Mouse (Mus musculus): ENCODE results near the gene Dock1. TPM values are rescaled to one million over a fixed set of nuclear protein-coding genes. Genes with fewer than 3 reads are reported as not detected.

Gene Dock1
- polyA plus RNA-seq, 1 experiment from 2014 or later, result 23.2 TPM

DNA sequence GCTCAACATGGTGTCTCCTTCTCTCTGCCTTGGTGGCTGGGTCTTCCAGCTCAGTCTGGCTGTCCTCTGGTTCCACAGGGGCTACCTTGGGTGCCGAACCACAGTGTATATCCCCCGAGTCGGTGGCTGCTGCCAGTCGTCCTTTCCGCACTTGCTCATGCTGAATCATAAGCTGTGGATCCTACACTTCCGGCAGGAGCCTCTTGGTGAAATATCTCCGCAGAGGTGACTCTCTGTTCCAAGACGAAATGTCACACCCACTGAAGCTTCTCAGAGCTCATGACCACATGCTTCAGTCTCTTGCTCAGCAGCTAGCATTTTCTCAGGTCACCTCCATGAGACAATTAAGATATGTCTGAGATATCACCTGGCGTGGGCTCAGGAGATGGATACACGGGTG, 526.4 kb downstream of the Dock1 start:
- Histone ChIP-seq H3K27me3 (ENCODE audit: control insufficient read depth, insufficient read depth, low read length) (no peaks in the 10 kb centered on the region), H3K9me3 (ENCODE audit: control insufficient read depth, low read length) (no peaks in the 10 kb centered on the region), H3K9ac (ENCODE audit: low read length) (no peak overlapping the region), H3K36me3 (ENCODE audit: control insufficient read depth, insufficient read depth, low read length) (no peaks in the 10 kb centered on the region), H3K27ac (replicated peaks in 1 of 2; ENCODE audit: control insufficient read depth in 1 of 2, insufficient read depth in 1 of 2, low read depth in 2 of 2, low read length in 2 of 2) (no peak overlapping the region), H3K4me1 (ENCODE audit: control insufficient read depth in 2 of 2, insufficient read depth in 2 of 2, low read length in 2 of 2) (no peaks in the 10 kb centered on the region), H3K4me2 (ENCODE audit: low read length) (no peak overlapping the region), H3K4me3 (ENCODE audit: control insufficient read depth in 1 of 2, insufficient read depth in 1 of 2, low read depth in 1 of 2, low read length in 2 of 2) (no peak overlapping the region)
- ATAC-seq (ENCODE audit: insufficient number of reproducible peaks, insufficient read depth, low FRiP score, low read depth), result no peak
- WGBS, result 81% methylated on average over 10 of the region's 10 CpGs

DNA sequence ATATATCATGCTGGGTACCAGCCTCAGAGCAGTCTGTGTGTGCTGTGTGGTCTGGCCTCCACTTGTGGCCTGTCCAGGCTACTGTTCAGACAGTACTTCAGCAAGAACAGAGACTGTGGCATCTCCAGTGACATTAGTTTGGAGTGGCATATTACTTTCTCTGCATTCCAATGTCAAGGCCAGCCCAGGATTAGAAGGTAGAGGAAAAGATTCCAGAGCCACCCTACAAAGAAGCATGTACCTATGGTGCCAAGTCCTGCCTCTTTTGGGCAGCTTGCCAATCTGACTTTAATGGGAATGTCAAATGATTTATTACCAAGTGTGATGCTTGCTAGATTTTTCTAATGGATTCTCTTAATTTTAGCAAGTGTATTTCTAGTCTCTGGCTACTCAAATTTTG, 533.5 kb downstream of the Dock1 start:
- no peaks in the 10 kb centered on the region for H3K27me3 ChIP-seq (ENCODE audit: control insufficient read depth, insufficient read depth, low read length)
- H3K4me2 ChIP-seq (ENCODE audit: low read length), result no peak overlapping the region
- H3K4me3 ChIP-seq (ENCODE audit: control insufficient read depth in 1 of 2, insufficient read depth in 1 of 2, low read depth in 1 of 2, low read length in 2 of 2), result no peak overlapping the region
- H3K36me3 ChIP-seq (ENCODE audit: control insufficient read depth, insufficient read depth, low read length), result no peaks in the 10 kb centered on the region
- peak; percentile 54; the same call in 1 of the 2 replicates for ATAC-seq (ENCODE audit: insufficient number of reproducible peaks, insufficient read depth, low FRiP score, low read depth)
- H3K9me3 ChIP-seq (ENCODE audit: control insufficient read depth, low read length), result no peaks in the 10 kb centered on the region
- H3K9ac ChIP-seq (ENCODE audit: low read length), result no peak overlapping the region
- H3K27ac ChIP-seq (replicated peaks in 1 of 2; ENCODE audit: control insufficient read depth in 1 of 2, insufficient read depth in 1 of 2, low read depth in 2 of 2, low read length in 2 of 2), result 0 out of 4 replicates have a peak overlapping the region, but pooled peaks of 1 of the 2 experiments have one; percentile 19
- peaks cover 5% of the 10 kb centered on the region in 2 experiments; a peak in 3 of 4 replicates for H3K4me1 ChIP-seq (ENCODE audit: control insufficient read depth in 2 of 2, insufficient read depth in 2 of 2, low read length in 2 of 2)

DNA sequence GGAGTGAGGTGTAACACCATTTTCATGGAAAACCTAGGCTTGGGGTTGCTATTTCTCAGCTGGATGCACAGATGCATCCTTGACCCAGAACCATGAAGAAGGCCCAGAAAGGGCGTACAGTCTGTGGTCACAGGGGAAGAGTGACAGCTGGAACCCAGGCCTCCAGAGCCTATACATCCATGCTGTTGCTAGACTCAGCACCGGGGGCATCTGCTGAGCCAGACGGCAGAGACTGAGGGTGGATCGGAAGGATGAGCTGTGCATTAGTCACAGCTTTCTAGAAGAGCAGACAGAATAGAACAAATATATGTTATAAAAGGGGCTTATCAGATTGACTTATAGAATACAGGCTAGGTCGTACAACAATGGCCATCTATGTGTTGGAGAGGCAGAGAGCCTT, 534.7 kb downstream of the Dock1 start:
- no peak overlapping the region for H3K27ac ChIP-seq (replicated peaks in 1 of 2; ENCODE audit: control insufficient read depth in 1 of 2, insufficient read depth in 1 of 2, low read depth in 2 of 2, low read length in 2 of 2)
- H3K36me3 ChIP-seq (ENCODE audit: control insufficient read depth, insufficient read depth, low read length), result no peaks in the 10 kb centered on the region
- H3K4me3 ChIP-seq (ENCODE audit: control insufficient read depth in 1 of 2, insufficient read depth in 1 of 2, low read depth in 1 of 2, low read length in 2 of 2), result no peak overlapping the region
- no peak overlapping the region for H3K4me2 ChIP-seq (ENCODE audit: low read length)
- peaks cover 5% of the 10 kb centered on the region in 2 experiments; a peak in 3 of 4 replicates for H3K4me1 ChIP-seq (ENCODE audit: control insufficient read depth in 2 of 2, insufficient read depth in 2 of 2, low read length in 2 of 2)
- H3K27me3 ChIP-seq (ENCODE audit: control insufficient read depth, insufficient read depth, low read length), result no peaks in the 10 kb centered on the region
- no peak overlapping the region for H3K9ac ChIP-seq (ENCODE audit: low read length)
- WGBS, result 84% methylated on average over 5 of the region's 5 CpGs
- ATAC-seq (ENCODE audit: insufficient number of reproducible peaks, insufficient read depth, low FRiP score, low read depth), result no peak
- H3K9me3 ChIP-seq (ENCODE audit: control insufficient read depth, low read length), result no peaks in the 10 kb centered on the region

DNA sequence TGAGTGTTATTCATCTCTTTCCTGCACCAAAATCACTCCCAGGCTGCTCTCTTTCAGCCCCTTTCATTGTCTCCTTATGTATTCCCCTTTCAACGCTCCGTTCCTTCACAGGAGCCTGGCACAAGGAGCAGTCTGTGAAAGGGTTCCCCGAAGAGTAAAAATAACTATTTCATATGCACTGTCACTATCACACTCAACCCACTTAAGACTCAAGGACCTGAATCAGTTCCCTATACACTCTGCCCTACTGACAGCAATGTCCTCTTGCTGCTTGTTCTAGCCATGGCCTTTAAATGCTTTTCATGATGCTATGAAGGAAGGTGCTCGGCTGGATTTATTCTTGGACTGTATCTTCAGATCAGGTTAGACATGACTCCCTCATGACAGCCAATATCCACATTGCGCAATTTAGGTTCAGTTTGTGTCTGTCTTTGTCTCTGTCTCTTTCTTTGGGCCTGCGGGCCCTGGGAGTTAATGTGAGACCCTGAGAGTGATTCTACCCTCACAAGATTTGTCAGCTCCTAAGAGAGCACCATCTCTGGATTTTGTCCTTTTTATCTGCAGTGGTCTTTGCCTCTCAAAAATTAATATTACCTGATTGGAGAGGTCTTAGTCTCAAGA, 538.6 kb downstream of the Dock1 start:
- Histone ChIP-seq H3K4me1 (ENCODE audit: control insufficient read depth in 2 of 2, insufficient read depth in 2 of 2, low read length in 2 of 2) (peaks cover 0 to 5% of the 10 kb centered on the region in 2 experiments; a peak in 3 of 4 replicates), H3K9me3 (ENCODE audit: control insufficient read depth, low read length) (no peaks in the 10 kb centered on the region), H3K4me2 (ENCODE audit: low read length) (no peak overlapping the region), H3K36me3 (ENCODE audit: control insufficient read depth, insufficient read depth, low read length) (no peaks in the 10 kb centered on the region), H3K27me3 (ENCODE audit: control insufficient read depth, insufficient read depth, low read length) (no peaks in the 10 kb centered on the region), H3K9ac (ENCODE audit: low read length) (no peak overlapping the region), H3K27ac (replicated peaks in 1 of 2; ENCODE audit: control insufficient read depth in 1 of 2, insufficient read depth in 1 of 2, low read depth in 2 of 2, low read length in 2 of 2) (no peak overlapping the region), H3K4me3 (ENCODE audit: control insufficient read depth in 1 of 2, insufficient read depth in 1 of 2, low read depth in 1 of 2, low read length in 2 of 2) (no peak overlapping the region)
- 43% methylated on average over 6 of the region's 6 CpGs for WGBS
- ATAC-seq (ENCODE audit: insufficient number of reproducible peaks, insufficient read depth, low FRiP score, low read depth), result no peak

DNA sequence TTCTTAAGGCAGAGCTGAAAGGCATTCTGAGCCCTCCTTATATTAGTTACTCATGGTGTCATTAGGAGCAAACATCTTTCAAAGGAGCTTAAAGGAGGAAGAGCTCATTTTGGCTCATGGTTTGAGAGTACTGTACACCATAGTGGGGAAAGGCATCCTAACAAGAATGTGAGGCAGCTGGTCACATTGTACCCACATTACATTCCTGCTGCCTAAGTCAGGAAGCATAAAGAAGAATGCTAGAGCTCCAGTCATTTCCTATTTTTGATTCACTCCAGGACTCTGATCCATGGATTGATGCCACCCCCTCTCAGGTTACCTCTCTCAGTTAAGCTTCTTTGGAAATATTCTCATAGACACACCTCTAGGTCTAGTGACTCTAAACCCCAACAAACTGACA, 539.8 kb downstream of the Dock1 start:
- Histone ChIP-seq H3K4me2 (ENCODE audit: low read length) (no peak overlapping the region), H3K36me3 (ENCODE audit: control insufficient read depth, insufficient read depth, low read length) (no peaks in the 10 kb centered on the region), H3K4me3 (ENCODE audit: control insufficient read depth in 1 of 2, insufficient read depth in 1 of 2, low read depth in 1 of 2, low read length in 2 of 2) (no peak overlapping the region), H3K4me1 (ENCODE audit: control insufficient read depth in 2 of 2, insufficient read depth in 2 of 2, low read length in 2 of 2) (peaks cover 0 to 5% of the 10 kb centered on the region in 2 experiments; a peak in 2 of 4 replicates), H3K9me3 (ENCODE audit: control insufficient read depth, low read length) (no peaks in the 10 kb centered on the region), H3K27me3 (ENCODE audit: control insufficient read depth, insufficient read depth, low read length) (no peaks in the 10 kb centered on the region), H3K9ac (ENCODE audit: low read length) (no peak overlapping the region), H3K27ac (replicated peaks in 1 of 2; ENCODE audit: control insufficient read depth in 1 of 2, insufficient read depth in 1 of 2, low read depth in 2 of 2, low read length in 2 of 2) (no peak overlapping the region)
- ATAC-seq (ENCODE audit: insufficient number of reproducible peaks, insufficient read depth, low FRiP score, low read depth), result no peak

DNA sequence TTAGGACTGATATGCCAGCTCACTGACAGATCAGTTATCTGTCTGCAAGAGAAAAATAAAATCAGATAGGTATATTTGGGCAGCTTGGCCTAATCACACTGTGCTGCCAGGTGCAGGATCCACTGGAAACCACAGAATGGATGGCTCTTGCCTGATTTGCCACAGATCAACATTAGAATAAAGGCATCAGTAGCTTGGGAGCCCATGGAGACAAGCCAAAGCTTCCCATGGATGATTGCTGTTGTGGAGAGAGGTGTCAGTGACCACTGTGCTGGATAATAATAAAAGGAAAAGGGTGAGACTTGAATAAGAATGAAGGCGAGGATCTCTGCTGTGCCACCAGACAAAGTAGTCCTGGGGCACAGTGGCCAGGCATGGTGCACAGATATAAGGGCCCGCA, 540.4 kb downstream of the Dock1 start:
- H3K4me1 ChIP-seq (ENCODE audit: control insufficient read depth in 2 of 2, insufficient read depth in 2 of 2, low read length in 2 of 2), result peaks cover 0 to 5% of the 10 kb centered on the region in 2 experiments; a peak in 2 of 4 replicates
- 91% methylated on average over 2 of the region's 2 CpGs for WGBS
- H3K4me2 ChIP-seq (ENCODE audit: low read length), result no peak overlapping the region
- no peak overlapping the region for H3K4me3 ChIP-seq (ENCODE audit: control insufficient read depth in 1 of 2, insufficient read depth in 1 of 2, low read depth in 1 of 2, low read length in 2 of 2)
- H3K9ac ChIP-seq (ENCODE audit: low read length), result no peak overlapping the region
- no peaks in the 10 kb centered on the region for H3K36me3 ChIP-seq (ENCODE audit: control insufficient read depth, insufficient read depth, low read length)
- H3K27me3 ChIP-seq (ENCODE audit: control insufficient read depth, insufficient read depth, low read length), result no peaks in the 10 kb centered on the region
- no peak overlapping the region for H3K27ac ChIP-seq (replicated peaks in 1 of 2; ENCODE audit: control insufficient read depth in 1 of 2, insufficient read depth in 1 of 2, low read depth in 2 of 2, low read length in 2 of 2)
- no peak for ATAC-seq (ENCODE audit: insufficient number of reproducible peaks, insufficient read depth, low FRiP score, low read depth)
- no peaks in the 10 kb centered on the region for H3K9me3 ChIP-seq (ENCODE audit: control insufficient read depth, low read length)

DNA sequence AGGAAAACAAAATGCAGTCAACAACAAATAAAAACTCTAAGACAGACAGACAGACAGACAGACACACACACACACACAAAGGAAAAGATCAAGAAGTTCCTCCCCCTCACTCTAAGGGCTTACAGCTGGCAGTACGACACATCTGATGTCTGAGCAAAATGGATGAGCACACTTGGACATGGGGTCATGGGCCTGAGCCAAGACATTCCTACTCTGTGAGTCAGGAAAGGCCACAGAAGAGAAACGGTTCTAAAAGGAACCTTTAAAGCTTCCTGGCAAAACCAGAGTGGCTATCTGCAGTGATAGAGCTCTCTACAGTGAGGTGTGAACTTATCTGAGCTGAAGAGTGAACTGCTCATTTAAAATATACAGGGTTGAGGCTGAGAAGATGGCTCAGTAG, 542.1 kb downstream of the Dock1 start:
- no peak overlapping the region for H3K4me2 ChIP-seq (ENCODE audit: low read length)
- H3K27ac ChIP-seq (replicated peaks in 1 of 2; ENCODE audit: control insufficient read depth in 1 of 2, insufficient read depth in 1 of 2, low read depth in 2 of 2, low read length in 2 of 2), result no peak overlapping the region
- no peaks in the 10 kb centered on the region for H3K36me3 ChIP-seq (ENCODE audit: control insufficient read depth, insufficient read depth, low read length)
- WGBS, result 9% methylated on average over 2 of the region's 2 CpGs
- no peaks in the 10 kb centered on the region for H3K27me3 ChIP-seq (ENCODE audit: control insufficient read depth, insufficient read depth, low read length)
- peaks cover 0 to 5% of the 10 kb centered on the region in 2 experiments; a peak in 2 of 4 replicates for H3K4me1 ChIP-seq (ENCODE audit: control insufficient read depth in 2 of 2, insufficient read depth in 2 of 2, low read length in 2 of 2)
- no peak overlapping the region for H3K4me3 ChIP-seq (ENCODE audit: control insufficient read depth in 1 of 2, insufficient read depth in 1 of 2, low read depth in 1 of 2, low read length in 2 of 2)
- H3K9ac ChIP-seq (ENCODE audit: low read length), result no peak overlapping the region
- ATAC-seq (ENCODE audit: insufficient number of reproducible peaks, insufficient read depth, low FRiP score, low read depth), result peak; percentile 47; the same call in 1 of the 2 replicates
- no peaks in the 10 kb centered on the region for H3K9me3 ChIP-seq (ENCODE audit: control insufficient read depth, low read length)

DNA sequence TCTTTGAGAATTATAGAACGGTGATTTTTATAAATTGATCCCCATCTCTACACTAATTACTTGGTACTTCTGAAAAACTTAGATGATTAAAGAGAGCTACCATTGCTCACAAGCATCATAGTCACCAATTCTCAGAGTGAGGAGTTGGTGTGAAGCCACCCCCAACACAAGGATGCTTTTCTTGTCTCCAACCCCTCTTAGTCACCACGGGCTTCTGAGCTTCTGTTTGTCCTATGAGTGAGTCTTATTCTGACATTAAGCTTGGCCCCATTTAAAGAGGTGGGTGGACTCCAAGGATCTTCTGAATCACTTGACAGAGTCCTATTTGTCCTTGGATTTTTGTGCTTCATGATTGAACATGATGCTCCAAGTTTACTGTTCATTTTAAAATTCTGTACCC, 551.0 kb downstream of the Dock1 start:
- H3K36me3 ChIP-seq (ENCODE audit: control insufficient read depth, insufficient read depth, low read length), result no peaks in the 10 kb centered on the region
- H3K9me3 ChIP-seq (ENCODE audit: control insufficient read depth, low read length), result no peaks in the 10 kb centered on the region
- H3K4me1 ChIP-seq (ENCODE audit: control insufficient read depth in 2 of 2, insufficient read depth in 2 of 2, low read length in 2 of 2), result no peaks in the 10 kb centered on the region
- no peak overlapping the region for H3K4me3 ChIP-seq (ENCODE audit: control insufficient read depth in 1 of 2, insufficient read depth in 1 of 2, low read depth in 1 of 2, low read length in 2 of 2)
- WGBS, result 71% methylated on average over 2 of the region's 2 CpGs
- ATAC-seq (ENCODE audit: insufficient number of reproducible peaks, insufficient read depth, low FRiP score, low read depth), result no peak
- H3K9ac ChIP-seq (ENCODE audit: low read length), result no peak overlapping the region
- H3K27ac ChIP-seq (replicated peaks in 1 of 2; ENCODE audit: control insufficient read depth in 1 of 2, insufficient read depth in 1 of 2, low read depth in 2 of 2, low read length in 2 of 2), result no peak overlapping the region
- H3K27me3 ChIP-seq (ENCODE audit: control insufficient read depth, insufficient read depth, low read length), result no peaks in the 10 kb centered on the region
- no peak overlapping the region for H3K4me2 ChIP-seq (ENCODE audit: low read length)
